Mouse (Mus musculus) heart, adult 2 months (tissue): ENCODE measurements around the gene Phf13.

Experiments used
- CTCF ChIP-seq: fragments of 200-600 bp; IDR thresholded peaks from 2 replicates; pipeline ENCODE4 v1.8.1; 2022; ENCODE audit warnings: antibody characterized with exemption, mild to moderate bottlenecking, moderate library complexity
- POLR2A ChIP-seq: fragments of 200-500 bp; IDR thresholded peaks from 2 replicates; pipeline ENCODE4 v1.6.1; 2011; ENCODE audit warnings: mild to moderate bottlenecking, low read depth, low read length, control low read depth; ENCODE audit not compliant: insufficient read depth

- TF ChIP-seq CTCF (no peak), POLR2A (peak; percentile 40; the same call in 1 of the 2 replicates)
Measured at GRCm38 (mm10) chr4:151981363-151981762, 14.7 kb downstream of the Phf13 start.
